Mouse (Mus musculus): ENCODE results near the gene Thap4. TPM values are rescaled to one million over a fixed set of nuclear protein-coding genes. Genes with fewer than 3 reads are reported as not detected.

Gene Thap4
- polyA plus RNA-seq, 1 experiment from 2014 or later, result 13.0 TPM

GRCm38 (mm10) chr1:93686961-93687320, 67.7 kb downstream of the Thap4 start:
- Histone ChIP-seq H3K9ac (replicated peaks) (no peak overlapping the region), H3K4me2 (ENCODE audit: low read depth, low read length) (peak overlapping the region; percentile 81; the same call in 1 of the 2 replicates), H3K9me3 (ENCODE audit: low read length) (no peaks in the 10 kb centered on the region), H3K36me3 (replicated peaks; ENCODE audit: insufficient read depth, low read length) (no peaks in the 10 kb centered on the region), H3K4me1 (ENCODE audit: insufficient read depth) (peaks cover 15% of the 10 kb centered on the region; the same call in 1 of the 2 replicates), H3K4me3 (ENCODE audit: low read depth, low read length) (0 out of 2 replicates have a peak overlapping the region, but pooled peaks have one; percentile 54), H3K27me3 (ENCODE audit: insufficient read depth, low read length) (peaks cover 33% of the 10 kb centered on the region), H3K27ac (ENCODE audit: low read depth) (peak overlapping the region; percentile 4; the same call in 1 of the 2 replicates)
- TF ChIP-seq CTCF (IDR thresholded peaks at IDR 0.05; ENCODE audit: low read depth), result no peak
- ATAC-seq, result no peak
- WGBS (ENCODE audit: insufficient replicate concordance), result 51% methylated on average over 3 of the region's 3 CpGs
- no peak for DNase-seq

- Histone ChIP-seq H3K4me1 (ENCODE audit: insufficient read depth) (peaks cover 15% of the 10 kb centered on the region; the same call in 1 of the 2 replicates), H3K4me2 (ENCODE audit: low read depth, low read length) (peak overlapping the region; percentile 81), H3K36me3 (replicated peaks; ENCODE audit: insufficient read depth, low read length) (no peaks in the 10 kb centered on the region), H3K27ac (ENCODE audit: low read depth) (peak overlapping the region; percentile 29; the same call in 1 of the 2 replicates), H3K4me3 (ENCODE audit: low read depth, low read length) (peak overlapping the region; percentile 54), H3K9me3 (ENCODE audit: low read length) (no peaks in the 10 kb centered on the region), H3K9ac (replicated peaks) (peak overlapping the region; percentile 16), H3K27me3 (ENCODE audit: insufficient read depth, low read length) (peaks cover 33% of the 10 kb centered on the region)
- 9% methylated on average over 51 of the region's 51 CpGs for WGBS (ENCODE audit: insufficient replicate concordance)
- DNase-seq (peak; percentile 56), ATAC-seq (peak; percentile 72)
- TF ChIP-seq CTCF (IDR thresholded peaks at IDR 0.05; ENCODE audit: low read depth) (peak; percentile 48), EP300 (IDR thresholded peaks at IDR 0.05; ENCODE audit: low read depth) (no peak)
These were observed 68.3 kb downstream of the Thap4 start for GRCm38 (mm10) chr1:93686245-93686960.

GRCm38 (mm10) chr1:93685401-93686244, 69.0 kb downstream of the Thap4 start, which contains the start of gene Bok:
Gene Bok, plus strand, starts transcription at chr1:93685660.
- Histone ChIP-seq H3K4me2 (ENCODE audit: low read depth, low read length) (peak within 1 kb of the TSS; percentile 81), H3K27ac (ENCODE audit: low read depth) (peak within 1 kb of the TSS; percentile 29; the same call in 1 of the 2 replicates), H3K4me3 (ENCODE audit: low read depth, low read length) (peak within 1 kb of the TSS; percentile 54), H3K36me3 (replicated peaks; ENCODE audit: insufficient read depth, low read length) (no peaks in the 10 kb centered on the region), H3K27me3 (ENCODE audit: insufficient read depth, low read length) (peaks cover 33% of the 10 kb centered on the region), H3K9me3 (ENCODE audit: low read length) (no peaks in the 10 kb centered on the region), H3K4me1 (ENCODE audit: insufficient read depth) (peaks cover 15% of the 10 kb centered on the region; the same call in 1 of the 2 replicates), H3K9ac (replicated peaks) (peak within 1 kb of the TSS; percentile 16)
- TF ChIP-seq CTCF (IDR thresholded peaks at IDR 0.05; ENCODE audit: low read depth) (no peak), EP300 (IDR thresholded peaks at IDR 0.05; ENCODE audit: low read depth) (no peak)
- ATAC-seq, result peak; percentile 33
- WGBS (ENCODE audit: insufficient replicate concordance), result under 1% methylated on average over 70 of the region's 78 CpGs
- DNase-seq, result peak; percentile 60

GRCm38 (mm10) chr1:93679889-93680568, 74.6 kb downstream of the Thap4 start:
- TF ChIP-seq CTCF (IDR thresholded peaks at IDR 0.05; ENCODE audit: low read depth) (no peak), EP300 (IDR thresholded peaks at IDR 0.05; ENCODE audit: low read depth) (no peak)
- DNase-seq, result no peak
- no peaks in the 10 kb centered on the region for H3K9me3 ChIP-seq (ENCODE audit: low read length)
- H3K27ac ChIP-seq (ENCODE audit: low read depth), result no peak overlapping the region
- H3K4me3 ChIP-seq (ENCODE audit: low read depth, low read length), result no peak overlapping the region
- H3K27me3 ChIP-seq (ENCODE audit: insufficient read depth, low read length), result peaks cover 16% of the 10 kb centered on the region
- H3K36me3 ChIP-seq (replicated peaks; ENCODE audit: insufficient read depth, low read length), result no peaks in the 10 kb centered on the region
- WGBS (ENCODE audit: insufficient replicate concordance), result 25% methylated on average over 7 of the region's 7 CpGs
- no peaks in the 10 kb centered on the region for H3K4me1 ChIP-seq (ENCODE audit: insufficient read depth)
- peak; percentile 47; the same call in 1 of the 2 replicates for ATAC-seq
- no peak overlapping the region for H3K4me2 ChIP-seq (ENCODE audit: low read depth, low read length)
- H3K9ac ChIP-seq (replicated peaks), result no peak overlapping the region

GRCm38 (mm10) chr1:93678386-93678785, 76.3 kb downstream of the Thap4 start:
- H3K4me3 ChIP-seq (ENCODE audit: low read depth, low read length), result no peak overlapping the region
- 0 out of 2 replicates have a peak, but pooled peaks cover 3% of the 10 kb centered on the region for H3K27me3 ChIP-seq (ENCODE audit: insufficient read depth, low read length)
- no peak overlapping the region for H3K27ac ChIP-seq (ENCODE audit: low read depth)
- H3K4me1 ChIP-seq (ENCODE audit: insufficient read depth), result no peaks in the 10 kb centered on the region
- no peak overlapping the region for H3K9ac ChIP-seq (replicated peaks)
- DNase-seq (no peak), ATAC-seq (no peak)
- no peaks in the 10 kb centered on the region for H3K9me3 ChIP-seq (ENCODE audit: low read length)
- WGBS (ENCODE audit: insufficient replicate concordance), result 47% methylated on average over 2 of the region's 2 CpGs
- TF ChIP-seq EP300 (IDR thresholded peaks at IDR 0.05; ENCODE audit: low read depth) (no peak), CTCF (IDR thresholded peaks at IDR 0.05; ENCODE audit: low read depth) (no peak)
- H3K4me2 ChIP-seq (ENCODE audit: low read depth, low read length), result no peak overlapping the region
- no peaks in the 10 kb centered on the region for H3K36me3 ChIP-seq (replicated peaks; ENCODE audit: insufficient read depth, low read length)
